ENCODE assay signal across 27 mouse cellular contexts in genomic region chr5:146942965-146943364, GRCm38 (mm10). TPM values are rescaled to one million over a fixed set of nuclear protein-coding genes. Genes with fewer than 3 reads are reported as not detected.
DNase-seq lines count a peak whose midpoint lies in the region; ATAC-seq lines count a peak whose summit lies in the region.
"Had no signal": no experiment of that assay in that cellular context is flagged by ENCODE, and none has a peak within 500 bp of the region (broad histone marks: within the 10 kb centered on the region; RNA-seq: fewer than 3 reads in every experiment).

No protein-coding gene starts in this region.

- no peak overlapping the region for H3K9ac ChIP-seq in embryonic facial prominence, embryonic 11.5 days (replicated peaks; ENCODE audit: low read length)
- H3K9ac ChIP-seq: embryonic facial prominence, embryonic 13.5 days; forebrain, embryonic 13.5 days; forebrain, postnatal 0 days; heart, embryonic 12.5 days; heart, embryonic 15.5 days; hindbrain, embryonic 13.5 days had no signal

- no peaks in the 10 kb centered on the region for H3K9me3 ChIP-seq in embryonic facial prominence, embryonic 11.5 days (replicated peaks; ENCODE audit: control insufficient read depth, low read length)
- H3K9me3 ChIP-seq: heart, embryonic 15.5 days; hindbrain, embryonic 13.5 days had no signal

- DNase-seq in MN1 (ENCODE audit: low spot score) = peak; percentile 55
- peak; percentile 29 for DNase-seq in Muller cell, postnatal 12 days (ENCODE audit: inconsistent ontology term)
- peak; percentile 47 for DNase-seq in embryonic facial prominence, embryonic 11.5 days (ENCODE audit: low spot score)
- DNase-seq in thymus, postnatal 36 days = no peak
- no peak for DNase-seq in heart, adult 11 months
- DNase-seq in gastrocnemius, postnatal 10 days = no peak
- DNase-seq: adrenal gland, adult 2 months; adrenal gland, postnatal 14 days; cerebellum, adult 11-12 months; cerebellum, adult 8-10 months; cerebellum, postnatal 14 days; forebrain, postnatal 0 days; gastrocnemius, postnatal 36 days; heart, postnatal 10 days; heart, postnatal 36 days; kidney, adult 2 months had no signal

- no peaks in the 10 kb centered on the region for H3K4me1 ChIP-seq in embryonic facial prominence, embryonic 11.5 days (ENCODE audit: control insufficient read depth, insufficient read depth, low read length)
- H3K4me1 ChIP-seq: embryonic facial prominence, embryonic 13.5 days; heart, embryonic 12.5 days had no signal

- no peak overlapping the region for H3K27ac ChIP-seq in embryonic facial prominence, embryonic 11.5 days (replicated peaks; ENCODE audit: low read depth, low read length)
- H3K27ac ChIP-seq: embryonic facial prominence, embryonic 13.5 days; forebrain, embryonic 13.5 days; heart, embryonic 15.5 days; hindbrain, embryonic 10.5 days; hindbrain, embryonic 13.5 days had no signal

- H3K4me2 ChIP-seq in embryonic facial prominence, embryonic 11.5 days (ENCODE audit: low read depth, low read length) = no peak overlapping the region
- H3K4me2 ChIP-seq: embryonic facial prominence, embryonic 13.5 days; forebrain, embryonic 13.5 days; heart, embryonic 12.5 days; heart, embryonic 15.5 days; hindbrain, embryonic 13.5 days had no signal

- H3K27me3 ChIP-seq in embryonic facial prominence, embryonic 11.5 days (ENCODE audit: control insufficient read depth, insufficient read depth, low read length) = no peaks in the 10 kb centered on the region
- H3K27me3 ChIP-seq: embryonic facial prominence, embryonic 13.5 days; heart, embryonic 12.5 days; Patski had no signal

- 49% methylated on average over 15 of the region's 15 CpGs for WGBS in embryonic facial prominence, embryonic 11.5 days

- no peak overlapping the region for H3K4me3 ChIP-seq in embryonic facial prominence, embryonic 11.5 days (ENCODE audit: low read depth, low read length)
- H3K4me3 ChIP-seq: embryonic facial prominence, embryonic 13.5 days; erythroblast, embryonic 14.5 days; forebrain, embryonic 13.5 days; heart, embryonic 12.5 days; heart, embryonic 15.5 days; hindbrain, embryonic 10.5 days; hindbrain, embryonic 13.5 days had no signal

- ATAC-seq in embryonic facial prominence, embryonic 11.5 days (replicated peaks; ENCODE audit: insufficient number of reproducible peaks, low FRiP score, low TSS enrichment, low read depth) = no peak
- ATAC-seq: CD4-positive, CD25-positive, alpha-beta regulatory T cell, adult 4 months; forebrain, embryonic 13.5 days; forebrain, postnatal 0 days; hindbrain, embryonic 16.5 days; intestine, embryonic 16.5 days; Patski had no signal

- H3K36me3 ChIP-seq in embryonic facial prominence, embryonic 11.5 days (replicated peaks; ENCODE audit: control insufficient read depth, insufficient read depth, low read depth, low read length) = no peaks in the 10 kb centered on the region
- H3K36me3 ChIP-seq: embryonic facial prominence, embryonic 13.5 days; heart, embryonic 12.5 days; heart, embryonic 15.5 days; hindbrain, embryonic 10.5 days; hindbrain, embryonic 13.5 days had no signal

RNA-seq across cellular contexts. Expression of gene Gtf3a, which starts 5.5 kb away (rescaled TPM):
- 120 and 126 TPM in 2 replicates for polyA plus RNA-seq in embryonic facial prominence, embryonic 11.5 days (2014; fragmentation: Nextera tagmentation; extraction: Ambion mirVana)
- 10 to 100 TPM; 31.7 to 33.3 TPM for total RNA-seq in gastrocnemius, postnatal 10 days (2021)

RNA-seq across cellular contexts. Expression of gene Mtif3, which starts 20.6 kb away (rescaled TPM):
- 25.9 and 28.5 TPM in 2 replicates for polyA plus RNA-seq in embryonic facial prominence, embryonic 11.5 days (2014; fragmentation: Nextera tagmentation; extraction: Ambion mirVana)
- total RNA-seq in gastrocnemius, postnatal 10 days (2021) = 10 to 100 TPM; 21.8 to 27.5 TPM

Comparison
In these comparisons a context has a peak if more than half of its experiments do, and no peak if none do; other contexts are left out.
1. DNase-seq: peak in MN1 (single experiment), Muller cell, postnatal 12 days (single experiment) and embryonic facial prominence, embryonic 11.5 days (single experiment); none in thymus, postnatal 36 days (0 of 2), heart, adult 11 months (single experiment) and gastrocnemius, postnatal 10 days (single experiment).